Mouse (Mus musculus): Measurements from ENCODE around the gene Limch1.

The Limch1 gene

GRCm38 (mm10) chr5:67090856-67091255, 345.2 kb downstream of the Limch1 start:
- DNase-seq = no peak

- no peak for DNase-seq
These were observed 346.1 kb downstream of the Limch1 start for GRCm38 (mm10) chr5:67091766-67092165.

- DNase-seq = no peak
These were observed 348.4 kb downstream of the Limch1 start for GRCm38 (mm10) chr5:67093991-67094390.

GRCm38 (mm10) chr5:67095153-67095552, 349.5 kb downstream of the Limch1 start:
- no peak for DNase-seq

- DNase-seq = no peak
These were observed 350.2 kb downstream of the Limch1 start for GRCm38 (mm10) chr5:67095651-67096377.

- DNase-seq = no peak
These were observed 350.7 kb downstream of the Limch1 start for GRCm38 (mm10) chr5:67096378-67096771.

- DNase-seq = no peak
These were observed 351.8 kb downstream of the Limch1 start for GRCm38 (mm10) chr5:67097106-67098050.

- DNase-seq = no peak
These were observed 352.6 kb downstream of the Limch1 start for GRCm38 (mm10) chr5:67098051-67098732.

- DNase-seq = no peak
These were observed 353.2 kb downstream of the Limch1 start, which contains the start of gene Phox2b for GRCm38 (mm10) chr5:67098733-67099323. Phox2b (minus strand) TSS chr5:67099301.

- no peak for DNase-seq
These were observed 354.0 kb downstream of the Limch1 start for GRCm38 (mm10) chr5:67099393-67100271.

- DNase-seq = no peak
These were observed 355.2 kb downstream of the Limch1 start for GRCm38 (mm10) chr5:67100564-67101394.

GRCm38 (mm10) chr5:67101395-67101760, 355.8 kb downstream of the Limch1 start:
- no peak for DNase-seq

GRCm38 (mm10) chr5:67101793-67102600, 356.4 kb downstream of the Limch1 start:
- DNase-seq = no peak

- no peak for DNase-seq
These were observed 357.4 kb downstream of the Limch1 start for GRCm38 (mm10) chr5:67103016-67103415.

GRCm38 (mm10) chr5:67106261-67106660, 360.6 kb downstream of the Limch1 start:
- no peak for DNase-seq

Measured in kidney, adult 11 months (tissue).